Mouse (Mus musculus) kidney, adult 2 months (tissue): ENCODE measurements around the gene Hbp1. TPM values are rescaled to one million over a fixed set of nuclear protein-coding genes. Genes with fewer than 3 reads are reported as not detected.
A peak's percentile ranks its signal among the peaks of the same experiment; 100 is the strongest.

ENCODE experiments used
- DNase-seq: peaks from one replicate; pipeline ENCODE4 v3.0.0; 2021
- H3K27ac ChIP-seq: fragments of 200-500 bp; 2 replicates; pipeline ENCODE4 v1.5.1; 2012; ENCODE audit warnings: low read depth, low read length, control low read depth, inconsistent platforms; ENCODE audit not compliant: insufficient read depth
- H3K27me3 ChIP-seq: fragments of 200-500 bp; replicated peaks from 2 replicates; pipeline ENCODE4 v1.6.1; 2012; ENCODE audit warnings: mild to moderate bottlenecking, moderate library complexity, low read length, inconsistent platforms; ENCODE audit not compliant: control insufficient read depth, insufficient read depth
- H3K36me3 ChIP-seq: fragments of 200-500 bp; 2 replicates; pipeline ENCODE4 v1.6.1; 2012; ENCODE audit warnings: mild to moderate bottlenecking, moderate library complexity, low read length, inconsistent platforms; ENCODE audit not compliant: control insufficient read depth, insufficient read depth
- H3K4me1 ChIP-seq: fragments of 200-500 bp; 2 replicates; pipeline ENCODE4 v1.6.1; 2011; ENCODE audit warnings: low read length; ENCODE audit not compliant: control insufficient read depth, insufficient read depth
- H3K4me3 ChIP-seq: fragments of 200-500 bp; 2 replicates; pipeline ENCODE4 v1.5.1; 2011; ENCODE audit warnings: mild to moderate bottlenecking, low read depth, low read length, control low read depth; ENCODE audit not compliant: insufficient read depth
- CTCF ChIP-seq: fragments of 200-500 bp; conservative IDR thresholded peaks from 2 replicates; pipeline ENCODE4 v1.5.1; 2011; ENCODE audit warnings: low read depth, mild to moderate bottlenecking, control low read depth, low read length, moderate library complexity, mixed read lengths; ENCODE audit not compliant: insufficient read depth, insufficient read length
- POLR2A ChIP-seq: fragments of 200-500 bp; IDR thresholded peaks from one replicate; pipeline ENCODE4 v1.6.1; 2011; ENCODE audit warnings: low read depth, low read length, control low read depth
- WGBS: fragments of 180-500 bp; shearing (Covaris S2); methylation state at CpG from one replicate; pipeline ENCODE4 v1.1.7; 2018; 5-methylcytosine and 5-hydroxymethylcytosine counted together
- polyA plus RNA-seq: library from polyadenylated mRNA; depleted of rRNA; stranded (reverse); fragments of >200 nt; gene quantifications from 2 replicates; pipeline ENCODE4 v1.2.3, GENCODE M21; 2012

The Hbp1 gene
- polyA plus RNA-seq, 1 experiment = 68.2 TPM

DNA sequence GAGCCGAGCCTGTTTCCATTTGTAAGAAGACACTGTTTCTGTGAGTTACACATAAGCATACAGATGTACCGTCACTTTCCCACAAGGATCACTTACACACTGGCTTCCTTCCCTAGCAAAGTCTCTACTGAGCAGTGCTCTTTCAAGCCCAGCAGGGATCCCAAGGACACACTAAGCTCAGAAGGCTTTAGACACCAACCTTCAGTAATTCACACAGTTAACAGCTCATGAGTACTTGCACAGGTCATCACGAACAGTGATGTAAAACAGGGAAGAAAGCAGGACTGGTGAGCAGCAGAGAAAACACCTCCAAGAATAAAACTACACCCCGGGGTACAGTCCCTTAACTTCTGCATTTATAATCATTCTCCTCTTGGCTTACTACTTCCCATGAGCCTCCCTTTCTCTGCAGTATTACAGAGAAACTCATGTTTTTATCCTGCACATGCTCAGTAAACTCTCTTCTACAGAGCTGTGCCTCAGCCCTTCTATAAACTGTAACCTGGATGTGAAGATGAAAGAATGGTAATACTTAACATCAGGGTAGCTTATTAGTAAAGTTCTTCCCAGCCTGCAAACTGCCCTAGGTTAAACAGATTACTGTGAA, 11.8 kb downstream of the Hbp1 start:
- DNase-seq = no peak
- Histone ChIP-seq H3K27ac (no peak overlapping the region), H3K4me1 (no peaks in the 10 kb centered on the region; the same call in 1 of the 2 replicates), H3K27me3 (no peaks in the 10 kb centered on the region), H3K4me3 (no peak overlapping the region), H3K36me3 (peaks cover 31% of the 10 kb centered on the region)
- WGBS = 82% methylated on average over 4 of the region's 4 CpGs
- no peak for TF ChIP-seq CTCF
- no peak for TF ChIP-seq POLR2A

DNA sequence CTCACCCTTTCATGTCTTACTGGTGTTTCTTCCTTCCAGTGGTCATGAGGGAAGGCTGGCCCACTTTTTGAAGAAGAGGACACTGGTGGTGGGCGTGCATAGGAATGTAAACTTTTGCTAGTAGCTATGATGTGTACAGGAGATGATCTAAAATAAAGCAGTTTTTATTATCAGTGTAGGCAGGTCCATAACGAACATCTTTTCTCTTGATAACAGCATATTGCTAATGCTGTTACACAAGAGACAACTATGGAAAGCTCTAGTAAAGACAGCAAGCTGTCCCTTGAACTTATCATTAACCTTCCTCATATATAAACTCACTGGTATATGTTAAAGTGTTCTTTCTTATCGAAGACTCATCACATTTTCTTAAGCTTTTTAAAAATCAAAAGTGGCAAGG, 12.7 kb downstream of the Hbp1 start:
- DNase-seq = no peak
- Histone ChIP-seq H3K4me3 (no peak overlapping the region), H3K27ac (no peak overlapping the region), H3K4me1 (no peaks in the 10 kb centered on the region; the same call in 1 of the 2 replicates), H3K36me3 (peaks cover 26% of the 10 kb centered on the region), H3K27me3 (no peaks in the 10 kb centered on the region)
- 90% methylated on average over 3 of the region's 3 CpGs for WGBS
- no peak for TF ChIP-seq POLR2A
- no peak for TF ChIP-seq CTCF

DNA sequence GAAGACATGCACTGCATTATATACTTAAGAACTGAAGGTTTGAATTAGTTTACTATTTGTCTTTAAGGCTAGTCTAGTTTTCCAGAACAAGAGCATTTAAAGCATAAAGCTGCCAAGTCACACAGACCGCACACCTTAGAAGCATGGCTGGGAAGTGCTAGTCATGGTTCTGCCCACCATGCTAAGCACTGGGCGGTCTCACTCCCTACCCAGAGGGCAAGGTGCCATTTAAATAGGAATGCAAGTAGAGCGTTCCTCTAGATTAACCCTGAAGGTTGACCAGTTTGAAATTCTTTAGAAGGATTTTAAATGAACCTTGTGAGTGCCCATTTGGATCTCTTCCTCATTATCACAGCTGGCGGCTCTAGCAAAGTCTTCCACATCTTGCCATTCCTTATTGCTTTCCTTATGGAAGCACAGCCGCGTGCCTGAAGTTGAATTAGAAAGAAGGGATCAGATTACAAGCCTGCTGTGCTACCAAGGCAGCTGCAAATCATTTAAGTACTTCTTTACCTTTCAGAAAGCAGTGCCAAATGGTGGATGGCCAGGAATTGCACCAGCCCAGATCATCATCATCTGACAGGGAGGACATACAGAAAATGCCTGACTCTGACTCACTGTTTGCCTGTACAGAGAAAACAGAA, 13.6 kb downstream of the Hbp1 start:
- DNase-seq = no peak
- Histone ChIP-seq H3K4me1 (no peaks in the 10 kb centered on the region; the same call in 1 of the 2 replicates), H3K4me3 (no peak overlapping the region), H3K27ac (no peak overlapping the region), H3K36me3 (peaks cover 26% of the 10 kb centered on the region), H3K27me3 (no peaks in the 10 kb centered on the region)
- TF ChIP-seq CTCF (no peak), POLR2A (no peak)
- 48% methylated on average over 6 of the region's 6 CpGs for WGBS

DNA sequence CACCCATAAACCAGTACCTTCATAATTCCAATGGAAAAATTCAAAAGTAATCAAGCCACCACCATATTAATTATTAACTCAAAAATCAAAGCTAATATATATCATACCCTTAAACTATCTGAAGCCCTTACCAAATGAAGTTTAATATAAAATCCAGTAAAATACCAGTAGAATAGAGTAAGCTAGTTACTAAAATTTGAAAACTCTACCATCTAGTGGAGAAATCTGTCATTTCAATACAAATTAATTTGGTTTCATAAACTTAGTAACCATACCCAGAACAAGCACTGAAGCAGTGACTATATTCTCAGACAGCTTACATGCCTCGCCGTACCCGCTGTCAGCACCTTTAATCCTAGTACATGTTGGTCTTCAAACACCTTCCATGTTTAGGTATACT, 18.5 kb downstream of the Hbp1 start:
- H3K27me3 ChIP-seq = no peaks in the 10 kb centered on the region

DNA sequence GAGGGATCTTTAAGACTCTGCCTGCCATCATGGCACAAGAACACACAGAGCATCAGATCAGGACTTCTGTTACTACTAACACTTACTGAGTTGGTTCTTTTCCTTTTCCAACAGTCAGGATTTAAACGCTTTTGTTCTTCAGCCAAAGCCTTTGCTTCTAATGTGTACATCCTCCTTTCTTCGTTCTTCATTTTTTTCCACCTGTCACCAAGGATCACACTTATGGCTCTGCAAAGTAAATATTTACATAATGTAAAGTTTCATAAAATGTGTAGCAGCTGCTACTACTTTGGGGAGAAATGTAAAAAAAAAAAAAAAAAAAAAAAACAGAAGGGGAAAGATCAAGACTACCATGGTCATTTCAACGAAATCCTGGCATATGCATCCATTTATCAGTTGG, 21.8 kb downstream of the Hbp1 start:
- TF ChIP-seq POLR2A (no peak), CTCF (no peak)
- H3K4me1 ChIP-seq = 0 out of 2 replicates have a peak, but pooled peaks cover 4% of the 10 kb centered on the region
- 77% methylated on average over 3 of the region's 3 CpGs for WGBS
- no peak overlapping the region for H3K27ac ChIP-seq
- H3K36me3 ChIP-seq = peaks cover 19% of the 10 kb centered on the region
- no peak overlapping the region for H3K4me3 ChIP-seq
- no peak for DNase-seq
- H3K27me3 ChIP-seq = no peaks in the 10 kb centered on the region

More for the DNA sequence above, 18.5 kb downstream of the Hbp1 start:
- 0 out of 2 replicates have a peak, but pooled peaks cover 1% of the 10 kb centered on the region for H3K4me1 ChIP-seq
- H3K4me3 ChIP-seq = no peak overlapping the region
- peaks cover 26% of the 10 kb centered on the region for H3K36me3 ChIP-seq
- TF ChIP-seq CTCF = no peak
- TF ChIP-seq POLR2A = no peak
- no peak overlapping the region for H3K27ac ChIP-seq
- no peak for DNase-seq
- WGBS = 94% methylated on average over 3 of the region's 3 CpGs

DNA sequence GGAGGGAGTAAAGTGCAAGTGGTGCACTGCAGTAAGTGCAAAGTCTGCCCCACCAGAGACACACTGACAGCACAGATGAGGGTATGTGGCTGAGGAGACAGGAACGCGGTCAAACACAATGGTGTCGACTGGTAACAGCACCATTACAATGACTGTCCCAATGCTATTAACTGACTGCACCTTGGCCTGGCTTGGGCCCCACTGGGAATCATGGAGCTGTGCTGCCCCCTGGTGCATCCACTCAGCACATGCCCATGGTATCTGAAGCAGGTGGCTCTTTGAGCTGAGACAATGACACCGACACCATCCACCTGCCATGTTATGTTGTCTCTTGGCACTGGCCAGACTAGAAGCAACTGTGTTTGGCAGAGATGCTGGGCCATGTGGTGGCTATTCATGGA, 23.7 kb downstream of the Hbp1 start:
- WGBS = 28% methylated on average over 4 of the region's 4 CpGs
- H3K27ac ChIP-seq = no peak overlapping the region
- peaks cover 17% of the 10 kb centered on the region for H3K36me3 ChIP-seq

DNA sequence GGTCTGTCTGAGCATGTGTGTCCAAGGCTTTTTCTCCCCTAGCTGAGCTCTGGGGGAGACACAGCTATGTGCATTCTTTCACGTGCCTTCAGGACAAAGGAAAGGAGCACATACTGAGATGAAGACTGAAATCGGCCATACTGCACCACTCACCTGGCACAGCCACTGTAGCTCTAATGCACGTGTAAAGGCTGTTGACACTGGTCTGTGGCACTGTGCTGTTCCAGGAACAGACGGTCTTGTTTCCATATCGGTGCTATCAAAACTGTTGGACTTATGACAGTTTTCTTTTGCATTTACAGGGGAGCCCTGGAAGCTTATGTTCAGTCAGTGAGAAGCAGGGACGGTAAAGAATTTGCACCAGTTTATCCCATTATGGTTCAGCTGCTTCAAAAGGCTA, 25.0 kb downstream of the Hbp1 start:
- Histone ChIP-seq H3K36me3 (peaks cover 9% of the 10 kb centered on the region), H3K27ac (no peak overlapping the region), H3K4me3 (no peak overlapping the region), H3K4me1 (peaks cover 4% of the 10 kb centered on the region; the same call in 1 of the 2 replicates), H3K27me3 (no peaks in the 10 kb centered on the region)
- no peak for DNase-seq
- WGBS = 87% methylated on average over 6 of the region's 6 CpGs
- no peak for TF ChIP-seq POLR2A
- TF ChIP-seq CTCF = no peak

More for the DNA sequence above, 23.7 kb downstream of the Hbp1 start:
- peak; percentile 69 for DNase-seq
- H3K4me3 ChIP-seq = no peak overlapping the region
- H3K27me3 ChIP-seq = no peaks in the 10 kb centered on the region
- peak; percentile 80 for TF ChIP-seq CTCF
- TF ChIP-seq POLR2A = no peak
- H3K4me1 ChIP-seq = 0 out of 2 replicates have a peak, but pooled peaks cover 4% of the 10 kb centered on the region
